Mouse (Mus musculus): ENCODE data around the gene Pip4k2a.

Gene Pip4k2a

DNA sequence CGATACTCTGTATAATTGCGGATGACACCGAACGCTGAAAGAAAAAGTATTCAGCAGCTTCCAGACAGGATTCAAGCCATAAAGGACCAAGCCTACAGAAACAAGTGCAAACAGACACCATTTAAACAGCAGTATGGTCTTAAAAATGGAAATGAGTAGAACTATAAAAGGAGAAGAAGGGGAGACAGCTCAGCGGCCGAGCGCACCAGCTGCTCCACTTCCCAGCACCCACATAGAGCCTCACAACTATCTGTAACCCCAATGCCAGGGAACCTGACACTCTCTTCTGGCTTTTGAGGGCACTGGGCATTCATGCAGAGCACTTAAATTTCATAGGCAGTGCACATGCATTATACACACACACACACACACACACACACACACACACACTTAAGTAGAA, 18.3 kb downstream of the Pip4k2a start:
- DNase-seq (ENCODE audit: low spot score in 2 of 2), result no peak

DNA sequence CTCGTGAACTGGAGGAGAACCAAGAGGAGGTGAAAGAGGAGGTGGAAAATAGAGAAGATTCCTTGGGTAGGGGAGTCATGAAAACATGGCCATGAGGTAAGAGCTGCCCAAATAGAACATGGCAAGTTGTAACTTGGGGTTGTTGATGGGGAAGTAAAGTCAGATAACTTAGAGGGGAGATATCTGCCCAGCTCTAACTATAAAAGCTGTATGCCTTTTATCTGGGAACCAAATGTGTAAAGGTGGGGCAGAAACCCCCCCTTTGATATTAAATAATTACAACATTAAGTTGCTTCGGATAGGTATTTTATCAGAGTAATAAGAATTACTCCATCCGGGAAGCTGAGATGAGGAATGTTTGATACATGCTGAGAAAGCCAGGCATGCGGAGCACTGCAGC, 18.9 kb downstream of the Pip4k2a start:
- no peak for DNase-seq (ENCODE audit: low spot score in 2 of 2)

- no peak for DNase-seq (ENCODE audit: low spot score in 2 of 2)
These were observed 20.6 kb downstream of the Pip4k2a start for GRCm38 (mm10) chr2:18977201-18977805.

GRCm38 (mm10) chr2:18976175-18976574, 21.8 kb downstream of the Pip4k2a start:
- DNase-seq (ENCODE audit: low spot score in 2 of 2), result no peak

GRCm38 (mm10) chr2:18974882-18975645, 22.9 kb downstream of the Pip4k2a start:
- no peak for DNase-seq (ENCODE audit: low spot score in 2 of 2)

DNA sequence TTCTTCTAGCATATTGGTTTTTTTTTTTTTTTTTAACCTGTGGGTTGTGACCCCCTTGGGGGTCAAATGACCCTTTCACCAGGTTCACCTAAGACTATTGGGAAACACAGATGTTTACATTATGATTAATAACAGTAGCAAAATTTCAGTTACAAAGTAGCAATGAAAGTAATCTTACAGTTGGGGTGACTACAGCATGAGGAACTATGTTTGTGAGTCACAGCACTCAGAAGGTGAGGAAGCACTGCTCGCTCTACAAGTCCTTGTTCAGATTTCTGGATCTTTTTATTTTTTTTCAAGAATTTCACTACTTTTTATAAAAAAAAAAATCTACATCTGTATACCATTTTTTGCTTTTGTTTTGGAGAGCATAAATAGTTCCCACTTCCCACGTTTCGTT, 26.4 kb downstream of the Pip4k2a start:
- no peak for DNase-seq (ENCODE audit: low spot score in 2 of 2)

- DNase-seq (ENCODE audit: low spot score in 2 of 2), result no peak
These were observed 27.5 kb downstream of the Pip4k2a start for GRCm38 (mm10) chr2:18970461-18970860.

DNA sequence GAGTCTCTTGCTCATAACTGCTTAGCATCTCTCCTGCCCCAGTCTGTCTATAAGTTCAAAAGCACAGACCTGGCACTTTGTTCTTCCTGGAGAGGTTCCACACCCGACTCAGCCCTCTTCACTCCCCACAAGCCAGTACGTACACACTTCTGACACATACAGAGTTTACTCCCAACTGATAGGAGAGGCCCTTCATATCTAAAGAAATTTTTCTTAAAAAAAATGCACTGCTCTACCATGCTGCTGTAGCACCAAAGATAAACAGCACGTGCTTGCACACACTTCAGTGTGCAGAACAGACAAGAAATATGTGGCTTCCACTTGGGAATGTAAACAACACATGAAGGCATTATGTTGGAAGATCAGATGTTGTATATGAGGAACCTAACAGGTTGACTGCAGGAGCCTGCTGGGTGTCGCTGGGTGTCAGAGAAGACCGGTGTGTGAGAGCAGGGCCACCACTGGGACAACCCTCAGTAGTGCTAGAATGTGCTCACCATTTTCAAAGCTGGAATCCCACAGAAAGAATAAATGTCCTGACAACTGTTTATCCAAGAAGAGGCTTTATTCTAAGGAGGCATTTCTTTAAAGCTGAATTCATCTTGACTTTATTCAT, 28.8 kb downstream of the Pip4k2a start:
- no peak for DNase-seq (ENCODE audit: low spot score in 2 of 2)

DNA sequence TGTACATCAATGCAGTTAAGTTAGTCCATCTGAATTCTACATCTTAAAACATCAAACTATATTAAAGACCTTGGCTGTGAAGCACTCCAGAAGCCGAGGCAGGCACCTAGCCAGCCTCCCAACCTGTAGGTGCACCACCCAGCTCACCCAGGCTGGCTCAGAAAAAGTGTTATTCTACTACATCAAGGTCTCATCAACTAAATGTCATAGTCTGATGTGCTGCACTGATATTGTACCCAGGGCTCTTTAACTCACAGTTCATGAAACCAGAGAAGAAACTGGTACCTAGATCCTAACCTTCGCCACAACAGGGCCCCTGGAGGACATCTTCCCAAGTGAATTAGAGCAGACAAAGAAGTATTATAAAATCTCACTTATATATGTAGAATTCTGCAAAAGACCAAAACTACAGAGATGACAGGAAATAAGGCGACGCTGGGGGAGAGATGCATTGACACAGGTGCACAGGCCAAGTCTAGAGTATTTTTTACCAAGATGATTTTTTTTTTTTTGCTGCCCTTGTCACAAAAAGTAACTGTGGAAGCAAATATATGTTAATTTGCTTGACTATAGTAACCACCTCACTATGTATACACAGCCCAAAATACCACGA, 30.4 kb downstream of the Pip4k2a start:
- DNase-seq (ENCODE audit: low spot score in 2 of 2), result no peak

- DNase-seq (ENCODE audit: low spot score in 2 of 2), result no peak
These were observed 31.4 kb downstream of the Pip4k2a start for GRCm38 (mm10) chr2:18966566-18966965.

DNA sequence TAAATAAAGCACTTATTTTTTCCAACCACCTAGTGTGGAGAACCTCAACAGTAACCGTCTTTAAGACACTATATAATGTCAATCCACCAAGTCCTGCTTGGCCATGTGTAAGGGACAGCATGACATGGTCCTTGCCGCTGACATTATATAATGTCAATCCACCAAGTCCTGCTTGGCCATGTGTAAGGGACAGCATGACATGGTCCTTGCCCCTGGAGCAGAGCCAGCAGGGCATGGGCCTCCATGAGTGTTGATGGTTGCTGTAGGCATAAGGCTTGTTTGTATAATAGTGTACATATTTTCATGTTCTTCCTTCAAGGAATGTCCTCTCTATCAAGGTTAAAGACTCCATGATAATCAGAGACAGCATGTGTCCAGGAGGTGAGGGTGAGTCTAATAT, 32.0 kb downstream of the Pip4k2a start:
- no peak for DNase-seq (ENCODE audit: low spot score in 2 of 2)

DNA sequence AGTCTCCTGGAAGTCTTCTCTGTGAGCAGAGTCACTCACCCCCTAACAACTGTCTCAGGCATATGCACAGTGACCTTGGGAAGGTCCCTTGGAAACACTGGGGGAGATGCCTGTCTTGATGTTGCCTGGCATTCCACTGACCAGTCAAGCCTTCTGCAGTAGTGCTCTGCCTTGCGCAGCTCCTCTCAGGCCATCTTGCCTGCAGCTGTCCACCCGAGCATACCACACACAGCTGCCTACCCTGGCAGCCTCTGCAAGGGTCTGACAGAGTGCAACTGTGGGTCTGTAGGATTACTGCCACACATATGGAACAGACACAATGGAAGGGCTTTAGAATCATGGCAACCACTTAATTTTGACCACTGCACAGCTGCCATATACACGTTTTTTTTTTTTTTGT, 32.8 kb downstream of the Pip4k2a start:
- DNase-seq (ENCODE audit: low spot score in 2 of 2), result no peak

DNA sequence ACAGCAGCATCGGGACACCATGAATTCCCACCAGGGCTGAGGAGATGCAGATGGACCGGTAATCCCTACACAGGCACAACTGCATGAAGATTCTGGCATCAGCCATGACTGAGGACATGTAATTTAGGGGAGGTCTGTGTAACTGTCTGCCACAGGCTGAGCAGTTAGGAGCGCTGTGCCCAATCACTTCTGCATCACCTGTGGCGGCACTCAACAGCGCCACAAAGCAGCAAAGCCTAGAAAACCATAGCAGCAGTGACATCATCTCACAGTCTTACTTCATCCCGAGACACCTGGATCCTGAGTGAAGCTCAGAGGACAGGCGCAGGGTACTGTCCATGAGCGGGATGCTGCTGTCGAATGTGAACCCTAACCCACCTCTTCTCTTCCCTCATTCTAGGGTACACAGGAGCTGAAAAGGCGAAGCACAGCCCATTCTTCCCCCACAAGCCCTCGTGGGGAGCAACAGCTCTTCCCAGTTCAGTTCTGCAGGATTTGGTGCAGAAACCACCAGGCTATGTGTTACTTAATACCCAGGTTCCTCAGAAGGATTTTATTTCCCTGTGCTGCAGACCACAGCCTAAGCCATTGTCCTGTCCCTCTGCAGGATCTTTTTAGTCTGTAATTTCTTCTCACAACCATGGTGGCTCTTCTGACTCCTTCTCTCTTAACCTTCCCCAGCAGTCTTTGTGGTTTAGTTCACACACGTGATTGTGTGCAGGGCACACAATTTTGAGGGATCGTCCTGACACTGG, 34.5 kb downstream of the Pip4k2a start:
- no peak for DNase-seq (ENCODE audit: low spot score in 2 of 2)

GRCm38 (mm10) chr2:18962502-18962901, 35.4 kb downstream of the Pip4k2a start:
- DNase-seq (ENCODE audit: low spot score in 2 of 2), result no peak

- no peak for DNase-seq (ENCODE audit: low spot score in 2 of 2)
These were observed 37.5 kb downstream of the Pip4k2a start for GRCm38 (mm10) chr2:18960376-18960973.

- DNase-seq (ENCODE audit: low spot score in 2 of 2), result no peak
These were observed 38.4 kb downstream of the Pip4k2a start for GRCm38 (mm10) chr2:18959558-18959957.

DNA sequence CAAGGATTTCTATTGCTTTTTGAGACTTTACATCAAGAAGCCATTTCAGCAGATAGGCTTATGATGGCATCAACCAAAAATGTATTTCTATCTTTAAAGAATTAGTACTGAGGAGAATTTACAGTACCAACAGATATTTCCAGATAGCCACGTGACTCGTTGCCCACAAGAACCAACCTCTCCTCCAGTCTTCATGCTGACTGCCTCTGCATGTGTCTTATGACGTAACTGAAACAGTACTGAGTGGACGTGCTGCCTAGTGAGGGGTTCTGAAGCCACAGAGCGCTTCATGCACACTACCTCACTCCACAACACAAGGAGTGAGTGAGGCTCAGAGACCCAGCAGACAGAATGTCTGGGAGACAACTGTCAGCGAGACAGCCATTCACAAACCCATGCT, 38.9 kb downstream of the Pip4k2a start:
- no peak for DNase-seq (ENCODE audit: low spot score in 2 of 2)

GRCm38 (mm10) chr2:18958501-18958900, 39.4 kb downstream of the Pip4k2a start:
- no peak for DNase-seq (ENCODE audit: low spot score in 2 of 2)

GRCm38 (mm10) chr2:18958044-18958443, 39.9 kb downstream of the Pip4k2a start:
- no peak for DNase-seq (ENCODE audit: low spot score in 2 of 2)

GRCm38 (mm10) chr2:18957459-18957858, 40.5 kb downstream of the Pip4k2a start:
- no peak for DNase-seq (ENCODE audit: low spot score in 2 of 2)

DNA sequence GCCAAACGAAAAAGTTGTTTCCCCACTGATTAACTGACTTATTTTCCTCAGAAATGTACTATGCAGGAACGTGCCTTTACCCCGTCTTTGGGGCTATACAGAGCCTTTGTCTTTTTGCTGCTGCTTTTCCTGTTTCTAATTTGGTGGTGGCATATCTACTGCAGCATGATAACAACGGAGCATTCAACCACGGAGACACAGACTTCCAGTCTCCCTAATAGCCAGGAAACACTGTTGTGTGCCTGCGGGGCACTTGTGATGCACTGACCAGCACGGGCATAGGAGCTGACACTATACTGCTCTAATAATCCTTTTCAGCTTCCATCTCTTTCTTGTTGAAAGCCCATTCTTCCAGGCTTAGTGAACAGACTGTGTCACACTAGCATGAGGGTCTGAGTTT, 41.0 kb downstream of the Pip4k2a start:
- no peak for DNase-seq (ENCODE audit: low spot score in 2 of 2)

GRCm38 (mm10) chr2:18956424-18956823, 41.5 kb downstream of the Pip4k2a start:
- DNase-seq (ENCODE audit: low spot score in 2 of 2), result no peak
